Comparison of ENCODE assay signal across 11 mouse cellular contexts in genomic region chr1:54193191-54193770, GRCm38 (mm10). TPM values are rescaled to one million over a fixed set of nuclear protein-coding genes. Genes with fewer than 3 reads are reported as not detected.
DNase-seq lines count a peak whose midpoint lies in the region; ATAC-seq and TF ChIP-seq lines count a peak whose summit lies in the region.
"Had no signal": no experiment of that assay in that cellular context is flagged by ENCODE, and none has a peak within 500 bp of the region (broad histone marks: within the 10 kb centered on the region; RNA-seq: fewer than 3 reads in every experiment).

No protein-coding gene starts in this region.

- TF ChIP-seq POLR2A in cerebellum, adult 2 months (IDR thresholded peaks at IDR 0.05; ENCODE audit: borderline replicate concordance, insufficient read depth, low read length), result no peak

- no peak overlapping the region for H3K9ac ChIP-seq in forebrain, embryonic 14.5 days (ENCODE audit: low read length)
- H3K9ac ChIP-seq in forebrain, embryonic 11.5 days (ENCODE audit: low read length), result no peak overlapping the region
- H3K9ac ChIP-seq in forebrain, embryonic 16.5 days (replicated peaks; ENCODE audit: low read depth, low read length), result no peak overlapping the region
- peak overlapping the region; percentile 36 for H3K9ac ChIP-seq in midbrain, embryonic 13.5 days (replicated peaks)

- no peaks in the 10 kb centered on the region for H3K36me3 ChIP-seq in forebrain, embryonic 14.5 days (ENCODE audit: control insufficient read depth, insufficient read depth, low read length)
- no peaks in the 10 kb centered on the region for H3K36me3 ChIP-seq in forebrain, embryonic 11.5 days (ENCODE audit: control insufficient read depth, insufficient read depth, low read length)
- H3K36me3 ChIP-seq in forebrain, embryonic 16.5 days (ENCODE audit: control insufficient read depth, insufficient read depth), result no peaks in the 10 kb centered on the region
- H3K36me3 ChIP-seq in midbrain, embryonic 13.5 days, result no peaks in the 10 kb centered on the region
- H3K36me3 ChIP-seq: limb, embryonic 12.5 days had no signal

- 0 out of 2 replicates have a peak overlapping the region, but pooled peaks have one; percentile 70 for H3K4me2 ChIP-seq in forebrain, embryonic 14.5 days (ENCODE audit: low read length)
- H3K4me2 ChIP-seq in forebrain, embryonic 11.5 days (ENCODE audit: low read depth, low read length, severe bottlenecking), result no peak overlapping the region
- peak overlapping the region; percentile 15 for H3K4me2 ChIP-seq in forebrain, embryonic 16.5 days (ENCODE audit: low read length)
- H3K4me2 ChIP-seq in midbrain, embryonic 13.5 days (replicated peaks), result peak overlapping the region; percentile 64

- H3K27ac ChIP-seq in forebrain, embryonic 14.5 days (ENCODE audit: low read depth, low read length), result no peak overlapping the region
- no peak overlapping the region for H3K27ac ChIP-seq in forebrain, embryonic 11.5 days (ENCODE audit: low read depth, low read length)
- no peak overlapping the region; the same call in 1 of the 2 replicates for H3K27ac ChIP-seq in cerebellum, adult 2 months (ENCODE audit: insufficient read depth, low read length)
- H3K27ac ChIP-seq in forebrain, embryonic 16.5 days (ENCODE audit: low read length), result no peak overlapping the region
- H3K27ac ChIP-seq in midbrain, embryonic 13.5 days, result no peak overlapping the region
- H3K27ac ChIP-seq: macrophage had no signal

- peak; percentile 19 for DNase-seq in forebrain, embryonic 14.5 days (ENCODE audit: low spot score)
- no peak for DNase-seq in forebrain, embryonic 11.5 days (ENCODE audit: low spot score)
- DNase-seq in cerebellum, adult 2 months, result peak in 1 of 2 experiments; percentile 59

- H3K27me3 ChIP-seq in forebrain, embryonic 14.5 days (replicated peaks; ENCODE audit: control insufficient read depth, insufficient read depth, low read length), result peaks cover 8% of the 10 kb centered on the region; the same call in 1 of the 2 replicates
- peaks cover 6% of the 10 kb centered on the region for H3K27me3 ChIP-seq in forebrain, embryonic 11.5 days (ENCODE audit: control insufficient read depth, insufficient read depth, low read length)
- H3K27me3 ChIP-seq in cerebellum, adult 2 months (ENCODE audit: control insufficient read depth, insufficient read depth, low read length), result no peaks in the 10 kb centered on the region
- peaks cover 4% of the 10 kb centered on the region; the same call in 1 of the 2 replicates for H3K27me3 ChIP-seq in forebrain, embryonic 16.5 days (replicated peaks; ENCODE audit: control insufficient read depth, insufficient read depth, low read length)
- H3K27me3 ChIP-seq in midbrain, embryonic 13.5 days, result peaks cover 11% of the 10 kb centered on the region

- H3K9me3 ChIP-seq in forebrain, embryonic 14.5 days (replicated peaks; ENCODE audit: control insufficient read depth, low read length), result no peaks in the 10 kb centered on the region
- H3K9me3 ChIP-seq in forebrain, embryonic 11.5 days (ENCODE audit: control insufficient read depth, low read length), result no peaks in the 10 kb centered on the region
- H3K9me3 ChIP-seq in forebrain, embryonic 16.5 days (ENCODE audit: control insufficient read depth, low read length), result no peaks in the 10 kb centered on the region
- H3K9me3 ChIP-seq in midbrain, embryonic 13.5 days, result no peaks in the 10 kb centered on the region
- H3K9me3 ChIP-seq: limb, embryonic 12.5 days had no signal

- ATAC-seq in forebrain, embryonic 14.5 days, result no peak
- no peak for ATAC-seq in forebrain, embryonic 11.5 days (replicated peaks; ENCODE audit: low FRiP score)
- no peak for ATAC-seq in forebrain, embryonic 16.5 days
- no peak for ATAC-seq in midbrain, embryonic 13.5 days
- ATAC-seq in erythroblast, adult 5-6 weeks (replicated peaks; ENCODE audit: low FRiP score, poor library complexity, severe bottlenecking), result no peak
- no peak for ATAC-seq in inflammation-experienced regulatory T-cells, adult 6 months
- no peak for ATAC-seq in granulocyte monocyte progenitor cell, adult 5-6 weeks (replicated peaks; ENCODE audit: poor library complexity, severe bottlenecking)

- no peak for TF ChIP-seq CTCF in cerebellum, adult 2 months (IDR thresholded peaks at IDR 0.05; ENCODE audit: borderline replicate concordance, insufficient read depth, low read depth, low read length)

- H3K4me1 ChIP-seq in forebrain, embryonic 14.5 days (ENCODE audit: control insufficient read depth, insufficient read depth, low read length), result no peaks in the 10 kb centered on the region
- H3K4me1 ChIP-seq in forebrain, embryonic 11.5 days (replicated peaks; ENCODE audit: control insufficient read depth, insufficient read depth, low read length), result no peaks in the 10 kb centered on the region
- H3K4me1 ChIP-seq in cerebellum, adult 2 months (ENCODE audit: control insufficient read depth, insufficient read depth, low read length), result no peaks in the 10 kb centered on the region; the same call in 1 of the 2 replicates
- H3K4me1 ChIP-seq in forebrain, embryonic 16.5 days (replicated peaks; ENCODE audit: control insufficient read depth, insufficient read depth, low read length), result no peaks in the 10 kb centered on the region; the same call in 1 of the 2 replicates
- H3K4me1 ChIP-seq in midbrain, embryonic 13.5 days (replicated peaks), result peaks cover 12% of the 10 kb centered on the region
- H3K4me1 ChIP-seq: limb, embryonic 12.5 days had no signal

- no peak overlapping the region for H3K4me3 ChIP-seq in forebrain, embryonic 14.5 days (ENCODE audit: low read depth, low read length)
- H3K4me3 ChIP-seq in forebrain, embryonic 11.5 days (ENCODE audit: low read depth, low read length), result no peak overlapping the region
- peak overlapping the region; percentile 91 for H3K4me3 ChIP-seq in cerebellum, adult 2 months (replicated peaks; ENCODE audit: insufficient read depth, low read depth, low read length)
- peak overlapping the region; percentile 4 for H3K4me3 ChIP-seq in forebrain, embryonic 16.5 days (replicated peaks; ENCODE audit: low read length)
- peak overlapping the region; percentile 74 for H3K4me3 ChIP-seq in midbrain, embryonic 13.5 days (replicated peaks)

- 29% methylated on average over 7 of the region's 7 CpGs for WGBS in forebrain, embryonic 14.5 days
- 34% methylated on average over 7 of the region's 7 CpGs for WGBS in forebrain, embryonic 11.5 days
- 11% methylated on average over 7 of the region's 7 CpGs for WGBS in cerebellum, adult 2 months
- WGBS in forebrain, embryonic 16.5 days, result 26% methylated on average over 7 of the region's 7 CpGs
- 25% methylated on average over 7 of the region's 7 CpGs for WGBS in midbrain, embryonic 13.5 days

RNA-seq across cellular contexts. Expression of gene Hecw2, which starts 1.7 kb away (rescaled TPM):
- 1.7 and 4.0 TPM in 2 replicates for polyA plus RNA-seq in forebrain, embryonic 14.5 days (2014; fragmentation: Nextera tagmentation; extraction: Ambion mirVana)
- polyA plus RNA-seq in forebrain, embryonic 11.5 days (2014; fragmentation: Nextera tagmentation; extraction: Ambion mirVana), result 2.3 and 2.9 TPM in 2 replicates
- polyA plus RNA-seq in cerebellum, adult 2 months (2012; rRNA removed), result 9.0 and 9.3 TPM in 2 replicates
- polyA plus RNA-seq in forebrain, embryonic 16.5 days (2015; fragmentation: Nextera tagmentation; extraction: Ambion mirVana), result 4.6 and 5.3 TPM in 2 replicates
- polyA plus RNA-seq in midbrain, embryonic 13.5 days (2015; fragmentation: Nextera tagmentation; extraction: Ambion mirVana), result 5.3 and 5.7 TPM in 2 replicates
- total RNA-seq in erythroblast, adult 5-6 weeks (2015; ENCODE audit: low replicate concordance), result 0.42 TPM in 1 of 2 replicates, not detected in the other
- 0.09 TPM in 1 of 2 replicates, not detected in the other for total RNA-seq in erythroblast, adult 5-6 weeks (2017; ENCODE audit: low replicate concordance)
- under 1 TPM in 1 of 3 experiments, not detected in 2; 0.17 TPM for polyA plus RNA-seq in inflammation-experienced regulatory T-cells, adult 6 months (2017; shearing (Covaris generic))
- not detected in 2 replicates for total RNA-seq in granulocyte monocyte progenitor cell, adult 5-6 weeks (2014; fragmentation: Nextera tagmentation)
- total RNA-seq in granulocyte monocyte progenitor cell, adult 5-6 weeks (2017), result not detected in 2 replicates

RNA-seq across cellular contexts. Expression of gene Ccdc150, which starts 57.2 kb away (rescaled TPM):
- 0.07 and 0.10 TPM in 2 replicates for polyA plus RNA-seq in forebrain, embryonic 14.5 days (2014; fragmentation: Nextera tagmentation; extraction: Ambion mirVana)
- 0.65 and 1.1 TPM in 2 replicates for polyA plus RNA-seq in forebrain, embryonic 11.5 days (2014; fragmentation: Nextera tagmentation; extraction: Ambion mirVana)
- polyA plus RNA-seq in cerebellum, adult 2 months (2012; rRNA removed), result 0.24 and 0.31 TPM in 2 replicates
- polyA plus RNA-seq in forebrain, embryonic 16.5 days (2015; fragmentation: Nextera tagmentation; extraction: Ambion mirVana), result 0.07 and 0.15 TPM in 2 replicates
- polyA plus RNA-seq in midbrain, embryonic 13.5 days (2015; fragmentation: Nextera tagmentation; extraction: Ambion mirVana), result 0.23 and 0.43 TPM in 2 replicates
- total RNA-seq in erythroblast, adult 5-6 weeks (2015; ENCODE audit: low replicate concordance), result not detected in 2 replicates
- not detected in 2 replicates for total RNA-seq in erythroblast, adult 5-6 weeks (2017; ENCODE audit: low replicate concordance)
- under 1 TPM in 1 of 3 experiments, not detected in 2; 0.24 TPM for polyA plus RNA-seq in inflammation-experienced regulatory T-cells, adult 6 months (2017; shearing (Covaris generic))
- 0.51 TPM in 1 of 2 replicates, not detected in the other for total RNA-seq in granulocyte monocyte progenitor cell, adult 5-6 weeks (2014; fragmentation: Nextera tagmentation)
- 0.56 and 3.0 TPM in 2 replicates for total RNA-seq in granulocyte monocyte progenitor cell, adult 5-6 weeks (2017)
- polyA plus RNA-seq: kidney, adult 2 months; macrophage had no signal

Comparison
In these comparisons a context has a peak if more than half of its experiments do, and no peak if none do; other contexts are left out.
1. H3K4me3 ChIP-seq: peak in cerebellum, adult 2 months (single experiment), forebrain, embryonic 16.5 days (single experiment) and midbrain, embryonic 13.5 days (single experiment); none in forebrain, embryonic 14.5 days (single experiment) and forebrain, embryonic 11.5 days (single experiment).